Mouse (Mus musculus) thymus, postnatal 25 days (tissue): ENCODE data around the gene Gm43720.

ENCODE experiments used
- DNase-seq: peaks from one replicate; pipeline ENCODE4 v3.0.0; 2022

Gm43720 gene

DNA sequence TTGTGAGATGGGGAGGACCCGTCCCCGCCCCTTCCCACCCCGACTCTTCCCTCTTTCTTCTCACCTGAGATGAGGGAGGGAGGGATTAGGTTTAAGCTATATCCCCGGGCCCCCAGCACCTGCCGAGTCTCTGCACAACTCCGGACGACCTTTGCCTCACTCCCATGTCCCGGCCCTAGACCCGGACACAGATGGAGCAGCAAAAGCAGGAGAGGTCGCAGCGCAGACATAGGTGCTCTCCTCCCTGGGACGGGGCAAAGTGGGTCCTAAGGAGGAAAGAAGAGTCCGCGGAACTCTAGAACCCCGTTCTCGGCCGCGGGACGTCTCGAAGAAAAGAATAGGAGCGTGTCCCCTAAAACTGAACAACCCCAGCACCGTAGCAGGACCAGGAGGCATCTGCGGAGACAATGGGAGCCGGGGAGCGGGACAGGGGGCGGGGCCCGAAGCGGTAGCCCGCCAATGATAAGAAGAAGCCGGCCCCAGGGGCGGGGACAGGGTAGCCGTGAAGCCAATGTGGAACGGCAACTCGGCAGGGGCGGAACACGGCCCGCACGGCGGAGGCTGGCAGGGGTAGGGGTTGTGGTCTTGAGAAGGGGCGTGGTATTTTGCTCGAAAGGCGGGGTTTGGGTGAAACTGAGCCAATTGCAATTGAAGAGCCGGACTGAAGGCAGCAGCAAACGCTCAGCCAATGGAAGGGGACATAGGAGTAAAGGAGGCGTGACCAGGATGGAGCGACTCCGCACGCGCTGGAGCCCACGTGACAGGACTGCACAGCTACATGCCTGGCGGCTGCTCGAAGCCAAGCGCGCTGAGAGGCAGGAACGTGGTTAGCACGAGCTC, at the start of gene Gm43720, which contains the start of the genes Gpc2 and Stag3:
Gm43720 (minus strand) TSS at position 374 of the 840 bp plus-strand sequence.
Gpc2 (minus strand) TSS at position 421 of the 840 bp plus-strand sequence.
Stag3 (plus strand) TSS at position 656 of the 840 bp plus-strand sequence.
- peak; percentile 89 for DNase-seq

DNA sequence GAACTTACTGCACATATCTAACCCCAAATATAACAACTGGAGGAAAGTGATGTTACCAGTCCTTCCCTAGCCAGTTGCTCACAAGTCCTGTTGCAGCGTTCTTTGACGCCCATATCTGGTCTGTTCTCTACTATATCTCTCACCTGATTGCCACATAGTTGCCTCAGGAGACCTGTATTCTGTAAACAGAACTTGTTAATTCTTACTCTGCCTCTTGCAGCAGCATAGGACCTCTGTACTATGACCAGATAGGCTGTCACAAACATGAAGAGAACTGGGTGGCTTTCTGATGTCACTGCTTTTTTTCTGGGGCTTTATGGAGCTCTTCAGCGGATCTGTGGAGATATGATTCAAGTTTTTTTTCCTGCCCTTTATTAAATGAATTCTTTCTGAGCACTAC, 33.0 kb upstream of the Gm43720 start:
- no peak for DNase-seq

DNA sequence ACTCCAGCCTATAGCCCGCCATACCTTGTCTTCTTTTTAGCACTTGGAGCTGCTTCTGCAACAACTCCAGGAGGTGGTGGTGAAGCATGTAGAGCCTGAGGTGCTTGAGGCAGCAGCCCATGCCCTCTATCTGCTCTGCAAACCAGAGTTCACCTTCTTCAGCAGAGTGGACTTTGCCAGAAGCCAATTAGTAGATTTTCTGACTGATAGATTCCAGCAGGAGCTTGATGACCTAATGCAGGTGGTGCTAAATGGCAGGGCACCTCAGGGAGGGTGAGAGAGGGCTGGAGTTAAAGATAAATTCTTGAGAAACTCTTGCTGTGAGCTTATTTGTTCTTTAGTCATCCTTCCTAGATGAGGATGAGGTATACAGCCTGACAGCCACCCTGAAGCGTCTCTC, 19.9 kb upstream of the Gm43720 start:
- DNase-seq: no peak

DNA sequence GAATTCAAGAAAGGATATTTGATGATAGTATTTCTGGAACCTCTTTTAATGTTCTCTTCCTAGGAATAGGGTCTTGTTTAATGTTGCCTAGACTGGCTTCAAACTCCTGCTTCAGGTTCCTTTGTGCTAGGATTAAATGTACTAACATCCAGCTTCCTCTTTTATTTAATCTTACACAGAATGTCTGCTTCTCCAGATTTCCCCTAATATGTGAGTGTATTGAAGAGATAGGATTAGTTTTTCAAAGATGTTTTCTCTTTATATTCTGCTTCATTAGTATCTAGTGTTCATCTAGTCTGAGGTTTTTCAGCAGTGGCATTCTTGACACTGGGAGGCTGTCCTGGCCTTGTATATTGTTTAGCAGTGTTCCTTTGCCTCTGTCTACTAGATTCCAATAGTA, 14.4 kb upstream of the Gm43720 start:
- DNase-seq: no peak

DNA sequence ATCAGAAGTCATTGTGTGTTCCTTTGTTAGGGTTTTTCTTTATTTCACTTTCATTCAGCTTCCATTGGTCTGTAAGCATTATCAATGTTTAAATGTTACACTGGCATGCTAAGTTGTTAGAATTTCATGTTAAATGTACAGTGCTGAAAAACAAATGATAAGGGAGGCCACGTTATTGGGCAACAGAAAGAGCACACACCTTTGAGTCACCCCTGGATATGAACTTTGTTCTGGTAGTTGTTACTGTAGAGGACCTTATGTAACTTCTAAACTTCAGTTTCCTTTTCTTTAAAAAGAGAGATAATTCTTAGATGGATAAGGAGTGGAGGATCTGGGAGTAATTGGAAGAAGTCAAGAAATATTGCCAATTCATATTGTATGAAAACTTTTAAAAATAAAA, 11.9 kb upstream of the Gm43720 start:
- no peak for DNase-seq

DNA sequence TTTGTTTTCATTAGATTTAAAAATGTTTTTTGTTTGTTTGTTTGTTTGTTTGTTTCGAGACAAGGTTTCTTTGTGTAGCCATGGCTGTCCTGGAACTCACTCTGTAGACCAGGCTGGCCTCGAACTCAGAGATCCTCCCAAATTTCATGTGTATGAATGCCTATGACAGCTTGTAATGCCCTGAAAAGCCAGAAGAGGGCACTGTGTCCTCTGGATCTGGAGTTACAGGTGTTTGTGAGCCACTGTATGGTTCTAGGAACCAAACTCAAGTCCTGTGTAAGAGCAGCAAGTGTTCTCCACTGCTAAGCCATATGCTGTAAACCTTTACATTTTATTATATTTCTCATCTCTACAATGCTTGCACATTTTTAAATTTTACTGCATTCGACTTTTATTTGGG, 8.1 kb upstream of the Gm43720 start:
- DNase-seq: peak; percentile 35

DNA sequence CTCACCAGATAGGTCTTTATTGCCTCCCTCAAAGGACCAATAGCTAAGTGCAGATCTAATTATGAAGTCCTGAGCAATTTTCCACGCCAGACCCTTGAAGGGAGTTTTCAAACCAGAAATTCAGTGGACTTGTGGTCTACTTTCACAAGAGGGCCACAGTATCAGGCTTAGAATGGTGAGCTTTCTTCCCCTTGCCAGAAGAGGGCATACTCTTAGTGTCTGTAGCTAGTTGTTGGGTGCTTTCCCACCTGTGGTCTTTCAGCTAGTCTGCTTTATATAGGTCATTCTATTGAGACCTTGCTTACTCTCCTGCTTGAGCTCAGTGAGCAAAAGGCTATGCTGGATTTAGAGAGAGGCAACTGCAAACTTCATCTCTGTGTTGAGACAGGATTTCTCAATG, 3.8 kb upstream of the Gm43720 start:
- no peak for DNase-seq

DNA sequence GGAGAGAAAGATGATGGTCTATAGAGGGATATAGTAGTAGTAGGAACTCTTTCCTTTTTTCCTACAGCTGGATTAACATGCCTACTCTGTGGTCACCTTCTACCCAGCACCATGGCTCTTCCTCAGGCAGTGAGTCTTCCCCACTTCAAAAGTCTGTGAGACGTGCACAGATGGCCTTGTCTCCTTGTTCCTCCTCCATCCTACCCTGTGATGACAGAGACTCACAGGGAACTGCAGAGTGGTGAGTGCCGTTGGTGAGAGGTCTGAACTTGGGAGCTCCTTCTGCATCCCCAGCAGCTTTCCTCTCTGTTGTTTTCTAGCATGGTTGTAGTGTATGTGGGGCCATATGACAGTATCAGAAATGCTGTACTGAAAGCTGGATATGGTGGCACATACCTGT, 2.0 kb upstream of the Gm43720 start:
- DNase-seq: no peak

DNA sequence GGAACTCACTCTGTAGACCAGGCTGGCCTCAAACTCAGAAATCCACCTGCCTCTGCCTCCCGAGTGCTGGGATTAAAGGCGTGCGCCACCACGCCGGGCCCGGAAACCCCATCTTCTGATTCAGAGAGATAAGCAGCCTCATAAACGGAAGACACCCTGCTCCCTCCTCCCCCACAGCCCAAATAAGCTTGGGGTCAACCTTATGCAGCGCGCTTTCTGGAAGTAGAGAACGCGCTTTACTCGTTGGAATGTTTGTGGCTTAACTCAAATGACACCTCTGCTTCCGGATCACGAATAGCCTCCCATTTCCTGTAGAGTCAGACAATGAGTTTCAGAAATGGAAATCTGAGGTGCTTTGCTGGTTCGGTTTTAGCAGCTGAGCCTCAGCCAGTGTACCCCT, 1.1 kb upstream of the Gm43720 start:
- DNase-seq: no peak

DNA sequence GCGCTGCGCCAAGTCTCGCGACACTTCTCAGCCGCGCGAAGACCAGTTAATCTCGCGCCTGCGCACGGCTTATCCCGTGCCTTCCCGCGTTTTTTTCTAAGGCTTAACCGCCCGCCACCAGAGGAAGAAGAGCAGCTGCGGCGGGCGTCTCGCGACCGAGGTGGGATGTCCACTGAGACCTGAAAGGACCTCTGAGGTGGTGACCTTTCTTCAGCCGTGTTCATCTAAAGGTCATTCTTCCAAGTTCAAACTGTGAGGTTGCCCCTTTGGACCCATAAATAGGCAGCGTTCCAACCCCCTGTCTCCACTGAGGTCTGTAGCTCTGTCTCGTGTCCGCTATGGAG, 639 bp upstream of the Gm43720 start:
- no peak for DNase-seq

DNA sequence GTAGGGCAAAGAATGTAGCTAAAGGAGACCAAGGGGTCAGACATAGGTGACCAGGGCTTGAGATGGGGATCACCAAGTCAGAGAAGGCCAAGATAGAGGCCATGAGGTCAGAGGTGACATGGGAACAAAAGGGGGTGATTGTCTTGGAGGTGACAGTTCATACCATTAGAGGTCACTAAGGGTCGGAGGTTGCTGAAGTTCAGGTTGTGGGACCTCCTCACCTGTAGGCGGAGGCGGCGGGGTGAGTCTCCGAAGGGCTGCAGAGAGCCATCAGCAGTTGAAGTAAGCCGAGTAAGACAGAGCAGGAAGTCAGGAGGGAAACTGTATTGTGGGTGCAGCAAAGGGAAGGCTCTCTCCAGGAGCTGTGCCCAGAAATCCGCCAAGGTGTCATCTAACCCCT, 1.8 kb downstream of the Gm43720 start:
- no peak for DNase-seq

DNA sequence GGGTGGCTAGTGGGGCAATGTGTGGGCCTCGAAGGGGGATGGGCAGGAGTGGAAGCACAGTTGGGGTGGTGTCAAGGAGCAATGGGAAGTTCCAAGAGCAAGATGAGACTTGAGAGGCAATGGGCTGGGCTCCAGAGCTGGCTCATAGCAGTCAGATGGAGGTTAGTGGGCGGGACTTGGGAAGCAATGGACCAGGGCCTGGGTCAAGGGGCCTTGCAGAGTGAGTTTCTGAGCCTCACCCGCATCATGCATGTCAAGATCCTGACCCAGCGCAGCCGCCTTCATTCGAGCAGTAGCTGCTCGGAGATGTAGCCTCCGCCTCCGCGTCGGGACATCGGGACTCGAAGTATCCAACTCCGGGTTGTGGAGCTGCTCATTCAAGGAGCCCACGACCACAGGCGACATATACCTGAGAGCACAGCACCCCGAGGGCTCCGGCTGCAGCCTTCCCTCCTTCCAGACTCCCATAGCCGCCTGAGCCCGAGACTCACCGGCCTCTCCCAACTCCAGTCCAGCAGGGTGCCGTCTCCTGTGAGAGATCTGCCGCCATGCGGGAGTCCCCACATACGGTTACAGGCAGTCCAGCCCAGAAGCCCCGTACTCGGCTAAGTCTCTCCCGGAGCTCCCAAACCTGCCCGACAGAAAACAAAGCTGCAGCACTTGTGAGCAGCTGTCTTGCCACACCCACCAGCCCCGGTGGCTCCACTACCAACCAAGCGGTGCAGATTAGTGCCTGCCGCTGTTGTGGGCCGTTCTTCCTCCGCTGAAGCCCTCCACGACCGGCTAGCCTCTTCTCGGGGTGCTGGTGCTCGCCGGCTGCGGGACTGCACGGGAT, 4.3 kb downstream of the Gm43720 start:
- no peak for DNase-seq

DNA sequence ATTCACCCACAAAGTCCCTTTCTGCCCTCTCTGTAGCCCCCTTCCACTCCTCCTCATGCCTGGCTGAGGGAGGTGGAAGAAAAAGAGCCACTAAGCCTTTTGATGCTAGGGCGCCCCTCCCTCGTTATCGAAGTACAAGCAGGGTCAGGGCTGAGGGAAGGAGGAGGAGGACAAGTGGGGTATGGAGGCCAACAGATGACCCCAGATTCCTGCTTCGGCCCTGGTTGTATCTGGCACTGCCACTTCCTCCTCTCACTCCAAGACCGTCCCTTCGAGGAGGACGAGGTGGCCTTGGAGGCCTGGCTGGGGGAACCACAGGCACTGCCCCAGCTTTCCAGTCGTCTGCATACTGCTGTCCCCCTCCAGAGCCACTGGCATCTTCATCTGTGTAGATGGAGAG, 5.6 kb downstream of the Gm43720 start:
- no peak for DNase-seq

DNA sequence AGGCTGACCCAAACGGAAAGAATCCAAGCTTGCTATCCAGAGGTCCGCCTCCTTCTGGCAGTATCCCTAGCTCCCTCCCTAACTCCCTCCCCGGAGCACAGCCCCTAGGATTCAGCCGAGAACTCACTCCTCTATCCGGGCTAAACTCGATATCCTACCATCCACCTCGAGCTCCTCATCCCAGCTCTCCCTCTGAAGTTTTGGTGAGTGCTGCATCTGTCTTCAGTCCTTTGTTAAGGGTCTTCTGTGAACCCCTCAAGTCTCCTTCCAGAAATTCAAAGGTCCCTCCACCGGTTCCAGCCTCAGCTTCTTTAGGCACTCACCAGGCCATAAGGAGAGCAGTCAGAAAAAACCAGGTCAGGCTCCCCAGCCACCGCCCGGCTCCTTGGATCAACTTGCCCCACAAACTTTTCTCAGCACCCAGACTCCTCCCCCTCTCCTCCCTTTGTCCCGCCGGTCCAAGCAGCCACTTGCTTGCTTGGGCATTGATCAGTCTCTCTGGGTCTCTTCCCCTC, 7.3 kb downstream of the Gm43720 start, which contains the start of gene Gal3st4:
Gal3st4 (minus strand) TSS at position 432 of the 515 bp plus-strand sequence.
- DNase-seq: no peak

DNA sequence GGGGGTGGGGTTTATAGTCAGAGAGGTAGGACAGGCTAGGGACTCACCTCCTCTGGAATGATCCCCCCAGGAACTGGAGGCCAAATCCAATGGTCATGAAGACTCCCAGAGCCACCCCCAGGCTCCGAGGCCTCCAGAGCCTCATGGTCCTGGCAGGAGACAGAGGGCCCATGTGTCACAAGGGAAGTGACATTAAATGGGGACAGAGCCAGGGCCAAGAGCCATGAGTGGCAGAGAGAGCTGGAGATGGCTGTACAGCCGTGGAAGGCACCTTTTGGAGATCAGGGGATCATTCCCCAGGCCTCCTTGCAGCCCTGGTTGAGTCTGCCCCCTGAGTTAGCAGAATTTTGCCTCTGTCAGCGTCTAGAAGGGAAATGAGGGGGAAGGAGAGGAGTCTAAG, 8.5 kb downstream of the Gm43720 start:
- no peak for DNase-seq

DNA sequence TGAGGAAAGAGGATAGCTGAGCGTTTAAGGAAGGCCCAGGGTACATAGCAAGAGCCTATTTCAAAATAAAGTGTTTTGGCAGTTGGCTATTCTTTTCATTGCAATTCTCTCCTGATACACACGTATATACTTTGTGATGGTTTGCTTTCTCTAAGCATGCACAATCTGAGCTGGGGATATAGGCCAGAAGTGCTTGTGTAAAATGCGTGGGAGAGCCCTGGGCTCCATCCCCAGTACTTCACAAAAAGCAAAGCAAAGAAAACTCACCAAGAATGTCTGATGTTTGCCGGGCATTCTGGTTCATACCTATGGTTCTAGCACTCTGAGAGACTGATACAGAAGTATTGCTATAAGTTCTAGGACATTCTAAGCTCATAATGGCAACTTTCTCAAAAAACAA, 10.8 kb downstream of the Gm43720 start:
- no peak for DNase-seq

DNA sequence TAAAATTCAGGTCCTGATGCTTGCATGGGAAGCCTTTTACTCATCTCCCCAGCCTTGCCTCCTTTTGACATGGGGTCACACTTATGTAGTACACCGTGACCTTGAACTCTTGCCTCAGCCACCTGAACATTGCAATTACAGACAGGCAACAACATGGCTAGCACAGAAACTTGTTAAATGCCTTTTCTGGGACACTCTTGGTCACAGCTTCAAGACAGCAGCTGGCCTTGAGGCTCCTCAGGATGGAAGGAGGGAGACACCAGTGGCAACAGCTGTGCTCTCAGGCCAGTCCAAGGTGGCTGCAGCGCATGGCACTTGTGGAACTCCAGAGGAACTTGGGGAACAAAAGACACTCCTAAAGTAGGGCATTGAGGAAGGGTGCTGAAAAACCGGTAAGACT, 12.6 kb downstream of the Gm43720 start:
- DNase-seq: no peak

DNA sequence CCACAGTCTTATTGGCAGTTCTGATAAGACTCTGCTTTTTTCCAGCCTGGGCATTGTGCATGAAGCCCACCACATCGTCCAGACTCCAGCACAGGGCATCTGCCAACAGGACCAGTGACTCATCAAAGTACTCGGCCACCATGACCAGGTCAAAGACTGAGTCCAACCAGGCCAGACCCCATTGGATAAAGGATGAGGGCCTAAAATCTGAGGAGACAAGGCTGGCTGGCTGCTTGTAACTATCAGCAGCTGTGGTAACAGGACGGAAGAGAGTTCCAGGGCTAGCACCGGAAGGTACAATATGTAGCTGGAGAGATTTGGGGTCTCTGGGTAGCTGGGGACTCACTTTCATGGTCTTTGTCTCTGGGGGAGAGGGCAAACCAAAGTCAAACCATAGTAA, 14.0 kb downstream of the Gm43720 start:
- no peak for DNase-seq

DNA sequence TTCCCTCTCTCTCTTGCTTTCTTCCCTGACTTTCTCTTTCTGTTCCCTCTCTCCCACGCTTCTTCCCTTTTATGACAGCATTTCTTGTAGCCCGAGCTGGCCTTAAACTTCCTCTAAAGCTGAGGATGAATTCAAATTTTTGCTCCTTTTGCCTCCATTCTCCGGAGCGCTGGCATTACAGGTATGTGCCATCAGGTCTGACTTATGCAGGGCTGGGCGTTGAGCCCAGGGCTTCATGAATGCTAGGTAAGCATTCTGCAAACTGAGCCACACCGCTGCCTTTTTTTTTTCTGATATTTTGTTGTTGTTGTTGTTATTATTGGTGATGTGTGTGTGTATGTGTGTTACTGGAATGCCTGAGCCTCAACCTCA, 15.6 kb downstream of the Gm43720 start:
- no peak for DNase-seq

DNA sequence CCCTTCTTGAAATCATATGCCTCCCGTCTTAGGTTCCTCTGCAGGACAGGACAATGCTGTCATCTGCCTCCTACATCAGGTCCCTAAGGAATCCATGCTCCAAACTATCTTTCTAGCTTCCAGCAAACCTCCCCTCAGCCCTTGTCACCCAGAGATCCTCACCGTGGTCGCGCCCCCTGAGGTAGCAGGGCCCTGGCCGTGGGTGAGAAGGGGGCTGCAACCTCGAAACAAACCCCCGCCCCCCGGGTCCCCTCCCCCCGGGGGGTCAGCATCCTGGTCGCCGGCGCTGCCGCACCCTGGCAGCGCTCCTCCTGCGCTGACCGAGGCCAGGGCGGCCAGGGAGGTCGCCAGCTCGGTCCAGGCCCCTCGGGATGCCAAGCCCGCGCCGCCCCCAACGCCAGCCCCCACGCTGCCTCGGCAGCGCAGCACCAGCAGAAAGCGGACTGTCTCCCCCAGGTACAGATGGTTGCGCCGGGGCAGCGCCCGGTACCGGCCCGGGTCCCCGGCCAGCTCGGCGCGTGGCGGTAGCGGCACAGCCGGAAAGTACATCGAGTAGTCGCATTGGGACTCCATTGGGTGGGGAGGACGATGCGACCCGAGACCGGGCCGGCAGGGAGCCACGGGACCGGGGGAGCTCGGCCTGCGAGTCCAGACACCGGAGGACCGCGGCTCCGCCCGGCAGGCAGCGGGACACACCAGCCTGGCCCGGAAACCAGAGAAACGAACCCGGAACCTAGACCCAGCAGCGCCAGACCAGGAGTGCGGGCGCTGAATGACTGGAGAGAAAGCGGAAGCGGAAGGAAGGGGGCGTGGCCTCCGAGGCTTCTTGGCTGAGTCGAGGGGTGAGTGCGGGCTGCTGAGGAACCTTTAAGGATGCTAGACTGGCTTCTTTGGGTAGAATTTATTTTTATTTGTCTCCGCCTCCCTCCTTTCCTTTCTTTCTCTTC, 16.2 kb downstream of the Gm43720 start, which contains the start of gene BC037034:
BC037034 (minus strand) TSS at position 774 of the 947 bp plus-strand sequence.
- DNase-seq: peak; percentile 90

DNA sequence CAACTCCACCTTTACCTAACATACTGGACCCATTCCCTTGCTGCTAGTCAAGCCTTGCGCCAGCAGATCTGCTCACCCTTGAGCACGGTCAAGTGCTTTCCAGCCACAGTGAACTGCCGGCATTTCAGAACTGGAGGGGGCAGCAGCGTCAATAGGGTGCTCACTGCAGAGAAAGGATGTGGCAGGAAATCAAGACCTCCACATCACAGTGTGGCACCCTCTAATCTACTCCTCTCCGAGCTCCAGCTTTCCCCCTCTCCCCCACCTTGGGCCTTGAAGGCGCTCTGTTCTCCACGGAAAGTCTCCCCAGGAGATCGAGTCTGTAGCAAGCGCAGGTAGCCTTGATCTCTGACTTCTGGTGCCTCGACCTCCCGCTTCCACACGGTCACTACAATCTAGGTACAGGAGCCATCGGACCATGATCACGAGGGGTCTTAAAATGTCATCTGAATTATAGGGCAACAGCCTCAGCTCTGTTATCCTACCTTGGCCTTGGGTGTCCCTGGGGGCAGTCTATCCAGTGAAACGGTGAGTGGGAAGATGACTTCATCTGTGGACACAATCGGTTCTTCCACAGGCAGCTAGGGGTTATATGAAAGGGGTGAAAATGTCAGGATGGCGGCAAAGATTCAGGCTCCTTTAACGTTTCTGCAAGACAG, 17.0 kb downstream of the Gm43720 start:
- peak; percentile 28 for DNase-seq

DNA sequence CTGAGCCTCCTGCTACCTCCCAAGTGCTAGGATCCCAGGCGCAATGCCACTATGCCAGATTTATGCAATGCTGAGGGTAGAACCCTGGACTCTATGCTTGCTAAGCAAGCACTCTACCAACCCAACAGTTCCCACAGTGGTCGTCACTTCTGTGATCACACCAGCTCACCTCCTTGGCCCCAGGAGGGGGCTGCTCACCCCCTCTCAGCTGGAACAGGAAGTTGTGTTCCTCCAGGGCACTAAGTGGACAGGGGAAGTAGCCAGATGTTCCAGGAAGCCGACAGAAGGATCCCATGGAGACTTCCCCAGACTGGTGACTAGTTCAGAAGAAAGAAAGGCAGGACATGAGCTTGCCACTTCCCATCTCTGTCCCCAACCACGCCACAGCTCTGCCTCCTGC, 17.8 kb downstream of the Gm43720 start:
- DNase-seq: no peak
